Mouse (Mus musculus): Measurements from ENCODE around the gene Sprr1b.
"Not testable (repeated sequence)": the region's sequence is repeated elsewhere in the genome, so short reads cannot be mapped to it uniquely, and the experiment has no call there.

The Sprr1b gene

GRCm38 (mm10) chr3:92438689-92439088 lies at the start of gene Sprr1b:
TSS of gene Sprr1b (minus strand) at chr3:92438789.
- no peak for DNase-seq (ENCODE audit: low spot score)

- DNase-seq (ENCODE audit: low spot score) = no peak
Observed at GRCm38 (mm10) chr3:92486307-92486706, 47.7 kb upstream of the Sprr1b start.

DNA sequence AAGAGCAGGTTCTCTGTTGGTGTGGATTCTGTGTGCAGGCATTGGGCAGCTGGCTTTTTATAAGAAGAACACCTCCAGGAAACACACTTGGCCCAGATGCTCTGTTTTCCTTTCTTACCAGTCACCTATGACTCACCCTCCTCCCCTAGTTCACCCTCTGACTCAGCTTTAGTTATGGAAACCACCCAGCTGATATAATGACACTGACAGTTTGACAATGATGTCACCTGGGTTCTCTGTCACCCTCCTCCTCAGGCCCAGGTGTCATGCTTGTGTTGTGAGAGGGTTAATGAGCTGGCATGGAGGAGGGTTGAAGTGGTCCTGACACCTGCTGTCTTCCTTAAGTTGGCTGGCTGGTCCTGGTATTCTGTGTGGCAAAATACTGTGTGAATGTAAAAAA lies 47.3 kb upstream of the Sprr1b start, which contains the start of gene Sprr1a:
TSS of gene Sprr1a (minus strand) at position 33 of the 400 bp plus-strand sequence.
- no peak for DNase-seq (ENCODE audit: low spot score)

- DNase-seq (ENCODE audit: low spot score) = not testable (repeated sequence)
Observed at GRCm38 (mm10) chr3:92481249-92481648, 42.7 kb upstream of the Sprr1b start.

- no peak for DNase-seq (ENCODE audit: low spot score)
Observed at GRCm38 (mm10) chr3:92470111-92470510, 31.5 kb upstream of the Sprr1b start.

DNA sequence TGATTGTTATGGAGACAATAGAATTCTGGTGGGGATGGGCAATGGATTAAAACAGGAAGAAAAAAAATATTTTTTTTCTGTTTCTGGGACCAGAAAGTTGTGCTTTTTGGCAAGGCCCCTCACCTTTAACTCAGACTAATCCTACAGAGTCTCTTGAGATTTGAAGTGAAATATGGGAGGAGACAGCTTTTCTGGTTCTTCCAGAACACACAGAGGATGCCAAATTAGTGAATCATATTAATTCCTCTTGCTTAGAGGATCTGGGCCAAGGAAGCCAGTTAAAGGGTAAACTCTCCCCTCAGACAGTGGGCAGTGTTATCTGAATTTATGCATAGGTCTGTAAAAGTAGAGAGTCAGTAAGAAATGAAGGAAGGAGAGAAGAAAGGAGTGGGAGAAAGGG lies 28.8 kb upstream of the Sprr1b start:
- DNase-seq (ENCODE audit: low spot score) = no peak

DNA sequence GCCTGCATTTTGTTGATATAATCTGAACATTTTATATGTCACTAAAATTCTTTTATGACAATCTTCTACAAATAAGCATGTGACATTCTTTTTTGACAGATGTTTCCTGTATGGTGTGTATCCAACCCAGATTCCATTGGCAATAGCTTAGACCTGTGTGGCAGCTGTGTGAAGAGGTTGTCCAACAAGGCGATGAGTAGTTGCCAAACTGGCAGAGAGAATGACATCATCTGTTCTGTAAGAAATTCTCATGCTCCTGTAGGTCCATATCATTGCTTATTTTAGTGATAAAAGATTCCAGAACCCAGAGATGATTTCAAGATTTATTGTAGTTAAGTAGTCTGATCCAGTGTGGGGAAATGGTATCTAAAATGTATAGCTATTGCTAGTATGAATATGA lies 28.0 kb upstream of the Sprr1b start:
- no peak for DNase-seq (ENCODE audit: low spot score)

- DNase-seq (ENCODE audit: low spot score) = no peak
Observed at GRCm38 (mm10) chr3:92458620-92459019, 20.0 kb upstream of the Sprr1b start, which contains the start of gene Sprr3. TSS of gene Sprr3 (minus strand) at chr3:92458720.

DNA sequence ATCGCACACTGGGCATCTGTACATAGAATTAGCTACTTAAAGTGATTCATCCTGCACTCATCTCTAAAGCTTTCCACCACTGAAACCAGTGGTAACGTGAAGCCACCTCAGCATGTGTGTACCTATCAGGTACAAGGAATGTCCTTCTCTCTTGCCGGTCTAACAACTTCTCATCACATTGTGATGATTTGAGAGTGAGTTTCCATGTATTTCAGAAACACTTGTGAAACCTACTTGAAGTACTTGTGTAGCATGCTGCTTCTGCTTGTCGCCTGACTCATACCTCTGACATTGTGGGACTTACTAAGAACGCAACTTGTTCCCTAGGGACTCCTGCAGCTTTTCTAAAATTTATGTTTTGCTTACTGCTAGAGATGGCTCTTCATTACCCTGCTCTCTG lies 16.6 kb upstream of the Sprr1b start:
- no peak for DNase-seq (ENCODE audit: low spot score)

- DNase-seq (ENCODE audit: low spot score) = no peak
Observed at GRCm38 (mm10) chr3:92440177-92440576, 1.6 kb upstream of the Sprr1b start.

- DNase-seq (ENCODE audit: low spot score) = no peak
Observed at GRCm38 (mm10) chr3:92432282-92432681, 6.3 kb downstream of the Sprr1b start, which contains the start of gene Sprr2k. TSS of gene Sprr2k (plus strand) at chr3:92432582.

GRCm38 (mm10) chr3:92429323-92429722 lies 9.3 kb downstream of the Sprr1b start, which contains the start of gene Gm9774:
TSS of gene Gm9774 (minus strand) at chr3:92429423.
- no peak for DNase-seq (ENCODE audit: low spot score)

- no peak for DNase-seq (ENCODE audit: low spot score)
Observed at GRCm38 (mm10) chr3:92417782-92418181, 20.8 kb downstream of the Sprr1b start, which contains the start of gene Sprr2j-ps. TSS of gene Sprr2j-ps (plus strand) at chr3:92418082.

DNA sequence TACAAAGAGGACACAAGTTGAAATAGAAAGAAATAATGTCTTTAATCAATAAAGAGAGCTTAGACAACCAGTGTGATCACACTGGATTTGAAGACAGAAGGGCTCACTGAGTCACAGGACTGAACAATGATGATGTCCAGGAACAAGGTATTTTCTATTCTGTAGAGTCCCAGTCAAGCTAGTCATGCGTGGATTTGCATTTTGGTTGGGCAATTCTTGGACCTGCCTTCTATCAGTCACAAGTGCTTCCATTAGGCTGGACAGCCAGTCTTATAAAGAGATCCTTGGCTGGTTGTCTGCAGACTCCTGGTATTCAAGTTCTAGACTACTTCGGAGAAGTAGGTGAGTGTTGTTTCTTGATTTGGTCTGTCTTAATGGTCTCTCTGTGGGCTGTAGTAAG lies 30.9 kb downstream of the Sprr1b start, which contains the start of gene Sprr2i:
TSS of gene Sprr2i (plus strand) at position 301 of the 400 bp plus-strand sequence.
- no peak for DNase-seq (ENCODE audit: low spot score)

GRCm38 (mm10) chr3:92394301-92394700 lies 44.3 kb downstream of the Sprr1b start:
- no peak for DNase-seq (ENCODE audit: low spot score)
